Mouse (Mus musculus): ENCODE data around the gene Hagh.

Gene Hagh

GRCm38 (mm10) chr17:24907591-24907990, 67.6 kb downstream of the Hagh start:
- no peak for DNase-seq

DNA sequence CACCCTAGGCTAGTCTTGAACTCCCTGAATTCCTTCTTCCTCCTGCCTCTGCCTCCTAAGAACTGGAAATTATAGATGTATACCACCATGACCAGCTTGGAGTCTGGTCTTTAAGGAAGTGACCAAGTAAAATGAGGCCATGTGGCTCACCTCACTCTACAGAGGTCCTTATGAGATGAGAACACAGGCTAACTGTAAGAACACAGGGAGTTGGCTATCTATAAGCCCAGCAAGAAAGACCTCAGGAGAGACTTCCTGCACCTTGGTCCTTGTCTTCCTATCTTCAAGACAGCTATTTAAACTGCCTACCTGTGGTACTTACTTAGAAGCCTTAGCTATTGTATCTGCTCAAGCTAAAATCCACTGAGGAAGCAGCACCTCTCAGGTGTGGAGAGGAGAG, 74.0 kb downstream of the Hagh start:
- DNase-seq = no peak
